Mouse (Mus musculus): Measurements from ENCODE around the gene Pgs1. TPM values are rescaled to one million over a fixed set of nuclear protein-coding genes. Genes with fewer than 3 reads are reported as not detected.

Gene Pgs1
- total RNA-seq, 2 experiments from 2014 or later, result 87.1 to 89.0 TPM

GRCm38 (mm10) chr11:117974327-117975125 is 11.6 kb upstream of the Pgs1 start:
- DNase-seq (ENCODE audit: low spot score in 2 of 2), result no peak

GRCm38 (mm10) chr11:117975211-117975967 is 10.7 kb upstream of the Pgs1 start:
- no peak for DNase-seq (ENCODE audit: low spot score in 2 of 2)

GRCm38 (mm10) chr11:117976081-117976582 is 10.0 kb upstream of the Pgs1 start:
- DNase-seq (ENCODE audit: low spot score in 2 of 2), result peak in 1 of 2 experiments; percentile 40

- DNase-seq (ENCODE audit: low spot score in 2 of 2), result no peak
Observed at GRCm38 (mm10) chr11:117977694-117978360, 8.3 kb upstream of the Pgs1 start.

- no peak for DNase-seq (ENCODE audit: low spot score in 2 of 2)
Observed at GRCm38 (mm10) chr11:117979388-117979787, 6.7 kb upstream of the Pgs1 start.

GRCm38 (mm10) chr11:117982426-117982825 is 3.7 kb upstream of the Pgs1 start:
- DNase-seq (ENCODE audit: low spot score in 2 of 2), result no peak

- no peak for DNase-seq (ENCODE audit: low spot score in 2 of 2)
Observed at GRCm38 (mm10) chr11:117983770-117984169, 2.3 kb upstream of the Pgs1 start.

- DNase-seq (ENCODE audit: low spot score in 2 of 2), result no peak
Observed at GRCm38 (mm10) chr11:117987032-117987451, 950 bp downstream of the Pgs1 start.

GRCm38 (mm10) chr11:117987968-117988367 is 1.9 kb downstream of the Pgs1 start:
- no peak for DNase-seq (ENCODE audit: low spot score in 2 of 2)

GRCm38 (mm10) chr11:117989241-117989640 is 3.1 kb downstream of the Pgs1 start:
- DNase-seq (ENCODE audit: low spot score in 2 of 2), result no peak

- no peak for DNase-seq (ENCODE audit: low spot score in 2 of 2)
Observed at GRCm38 (mm10) chr11:117989926-117990325, 3.8 kb downstream of the Pgs1 start.

- no peak for DNase-seq (ENCODE audit: low spot score in 2 of 2)
Observed at GRCm38 (mm10) chr11:117991502-117992470, 5.7 kb downstream of the Pgs1 start.

- no peak for DNase-seq (ENCODE audit: low spot score in 2 of 2)
Observed at GRCm38 (mm10) chr11:117993190-117994175, 7.4 kb downstream of the Pgs1 start.

- DNase-seq (ENCODE audit: low spot score in 2 of 2), result no peak
Observed at GRCm38 (mm10) chr11:117994250-117995057, 8.4 kb downstream of the Pgs1 start.

- DNase-seq (ENCODE audit: low spot score in 2 of 2), result no peak
Observed at GRCm38 (mm10) chr11:117995255-117995654, 9.2 kb downstream of the Pgs1 start.

- DNase-seq (ENCODE audit: low spot score in 2 of 2), result no peak
Observed at GRCm38 (mm10) chr11:117995661-117996060, 9.6 kb downstream of the Pgs1 start.

- DNase-seq (ENCODE audit: low spot score in 2 of 2), result no peak
Observed at GRCm38 (mm10) chr11:117996066-117996465, 10.0 kb downstream of the Pgs1 start.

GRCm38 (mm10) chr11:117997085-117997484 is 11.0 kb downstream of the Pgs1 start:
- DNase-seq (ENCODE audit: low spot score in 2 of 2), result no peak
